Mouse (Mus musculus): Measurements from ENCODE around the gene Spc24. TPM values are rescaled to one million over a fixed set of nuclear protein-coding genes. Genes with fewer than 3 reads are reported as not detected.

Spc24 gene
- polyA plus RNA-seq (2015; fragmentation: Nextera tagmentation; extraction: Ambion mirVana), result 110 and 119 TPM in 2 replicates

- peak within 1 kb of the TSS; percentile 62 for H3K4me2 ChIP-seq
- under 1% methylated on average over 48 of the region's 54 CpGs for WGBS
- H3K36me3 ChIP-seq, result peaks cover 16% of the 10 kb centered on the region; the same call in 1 of the 2 replicates
- H3K27ac ChIP-seq, result peak within 1 kb of the TSS; percentile 23
- H3K4me1 ChIP-seq, result peaks cover 15% of the 10 kb centered on the region; the same call in 1 of the 2 replicates
- H3K27me3 ChIP-seq (replicated peaks), result no peaks in the 10 kb centered on the region
- peak within 1 kb of the TSS; percentile 95 for H3K4me3 ChIP-seq (replicated peaks)
- H3K9ac ChIP-seq, result peak within 1 kb of the TSS; percentile 73
- peak; percentile 95 for ATAC-seq (ENCODE audit: insufficient read depth, low FRiP score, low read depth)
- H3K9me3 ChIP-seq, result no peaks in the 10 kb centered on the region
Observed at GRCm38 (mm10) chr9:21760155-21761088, at the start of gene Spc24. Gene Spc24, minus strand, starts transcription at chr9:21760303.

GRCm38 (mm10) chr9:21808561-21808960, 48.5 kb upstream of the Spc24 start:
- H3K4me2 ChIP-seq, result no peak overlapping the region
- peaks cover 9% of the 10 kb centered on the region; the same call in 1 of the 2 replicates for H3K36me3 ChIP-seq
- no peak overlapping the region for H3K4me3 ChIP-seq (replicated peaks)
- peaks cover 9% of the 10 kb centered on the region; the same call in 1 of the 2 replicates for H3K4me1 ChIP-seq
- H3K27me3 ChIP-seq (replicated peaks), result no peaks in the 10 kb centered on the region
- WGBS, result 60% methylated on average over 3 of the region's 3 CpGs
- ATAC-seq (ENCODE audit: insufficient read depth, low FRiP score, low read depth), result no peak
- H3K9ac ChIP-seq, result no peak overlapping the region
- no peaks in the 10 kb centered on the region for H3K9me3 ChIP-seq
- H3K27ac ChIP-seq, result no peak overlapping the region

GRCm38 (mm10) chr9:21806976-21807375, 46.9 kb upstream of the Spc24 start:
- H3K27me3 ChIP-seq (replicated peaks), result no peaks in the 10 kb centered on the region
- no peak overlapping the region for H3K9ac ChIP-seq
- H3K4me3 ChIP-seq (replicated peaks), result no peak overlapping the region
- H3K4me2 ChIP-seq, result no peak overlapping the region
- peaks cover 3% of the 10 kb centered on the region; the same call in 1 of the 2 replicates for H3K36me3 ChIP-seq
- H3K4me1 ChIP-seq, result peaks cover 9% of the 10 kb centered on the region; the same call in 1 of the 2 replicates
- no peaks in the 10 kb centered on the region for H3K9me3 ChIP-seq
- H3K27ac ChIP-seq, result no peak overlapping the region
- 75% methylated on average over 11 of the region's 11 CpGs for WGBS
- no peak for ATAC-seq (ENCODE audit: insufficient read depth, low FRiP score, low read depth)

- no peak overlapping the region for H3K9ac ChIP-seq
- no peaks in the 10 kb centered on the region for H3K9me3 ChIP-seq
- no peak overlapping the region for H3K27ac ChIP-seq
- H3K4me1 ChIP-seq, result peaks cover 9% of the 10 kb centered on the region; the same call in 1 of the 2 replicates
- no peak overlapping the region for H3K4me3 ChIP-seq (replicated peaks)
- H3K4me2 ChIP-seq, result no peak overlapping the region
- no peaks in the 10 kb centered on the region for H3K27me3 ChIP-seq (replicated peaks)
- H3K36me3 ChIP-seq, result peaks cover 4% of the 10 kb centered on the region; the same call in 1 of the 2 replicates
- no peak; the same call in 1 of the 2 replicates for ATAC-seq (ENCODE audit: insufficient read depth, low FRiP score, low read depth)
- 49% methylated on average over 3 of the region's 3 CpGs for WGBS
Observed at GRCm38 (mm10) chr9:21806363-21806762, 46.3 kb upstream of the Spc24 start.

- H3K9me3 ChIP-seq, result no peaks in the 10 kb centered on the region
- H3K27me3 ChIP-seq (replicated peaks), result no peaks in the 10 kb centered on the region
- peak overlapping the region; percentile 24; the same call in 1 of the 2 replicates for H3K4me2 ChIP-seq
- H3K27ac ChIP-seq, result peak overlapping the region; percentile 76
- H3K9ac ChIP-seq, result no peak overlapping the region
- H3K4me1 ChIP-seq, result peaks cover 9% of the 10 kb centered on the region; the same call in 1 of the 2 replicates
- no peak overlapping the region; the same call in 1 of the 2 replicates for H3K4me3 ChIP-seq (replicated peaks)
- ATAC-seq (ENCODE audit: insufficient read depth, low FRiP score, low read depth), result peak; percentile 83
- peaks cover 9% of the 10 kb centered on the region; the same call in 1 of the 2 replicates for H3K36me3 ChIP-seq
- 29% methylated on average over 13 of the region's 13 CpGs for WGBS
Observed at GRCm38 (mm10) chr9:21803986-21804644, 44.0 kb upstream of the Spc24 start.

GRCm38 (mm10) chr9:21801591-21801990, 41.5 kb upstream of the Spc24 start:
- Histone ChIP-seq H3K9me3 (no peaks in the 10 kb centered on the region), H3K36me3 (peaks cover 9% of the 10 kb centered on the region; the same call in 1 of the 2 replicates), H3K27ac (no peak overlapping the region), H3K9ac (no peak overlapping the region), H3K4me3 (replicated peaks) (no peak overlapping the region), H3K4me2 (no peak overlapping the region), H3K4me1 (peaks cover 27% of the 10 kb centered on the region), H3K27me3 (replicated peaks) (no peaks in the 10 kb centered on the region)
- no peak for ATAC-seq (ENCODE audit: insufficient read depth, low FRiP score, low read depth)
- 86% methylated on average over 7 of the region's 7 CpGs for WGBS

GRCm38 (mm10) chr9:21801121-21801520, 41.0 kb upstream of the Spc24 start:
- Histone ChIP-seq H3K4me2 (no peak overlapping the region), H3K4me1 (peaks cover 31% of the 10 kb centered on the region), H3K9me3 (no peaks in the 10 kb centered on the region), H3K27me3 (replicated peaks) (no peaks in the 10 kb centered on the region), H3K4me3 (replicated peaks) (no peak overlapping the region), H3K27ac (no peak overlapping the region), H3K36me3 (peaks cover 9% of the 10 kb centered on the region; the same call in 1 of the 2 replicates), H3K9ac (no peak overlapping the region)
- no peak for ATAC-seq (ENCODE audit: insufficient read depth, low FRiP score, low read depth)
- 87% methylated on average over 7 of the region's 7 CpGs for WGBS

GRCm38 (mm10) chr9:21799010-21799350, 38.9 kb upstream of the Spc24 start:
- no peak for ATAC-seq (ENCODE audit: insufficient read depth, low FRiP score, low read depth)
- Histone ChIP-seq H3K9ac (no peak overlapping the region), H3K27ac (peak overlapping the region; percentile 96), H3K4me2 (peak overlapping the region; percentile 74), H3K9me3 (no peaks in the 10 kb centered on the region), H3K4me3 (replicated peaks) (peak overlapping the region; percentile 87), H3K27me3 (replicated peaks) (no peaks in the 10 kb centered on the region), H3K36me3 (peaks cover 24% of the 10 kb centered on the region), H3K4me1 (peaks cover 32% of the 10 kb centered on the region)
- 31% methylated on average over 3 of the region's 3 CpGs for WGBS

- peak within 1 kb of the TSS; percentile 74 for H3K4me2 ChIP-seq
- under 1% methylated on average over 52 of the region's 52 CpGs for WGBS
- peak; percentile 73 for ATAC-seq (ENCODE audit: insufficient read depth, low FRiP score, low read depth)
- H3K27me3 ChIP-seq (replicated peaks), result no peaks in the 10 kb centered on the region
- peaks cover 29% of the 10 kb centered on the region for H3K36me3 ChIP-seq
- peaks cover 29% of the 10 kb centered on the region for H3K4me1 ChIP-seq
- no peaks in the 10 kb centered on the region for H3K9me3 ChIP-seq
- H3K9ac ChIP-seq, result peak within 1 kb of the TSS; percentile 88
- H3K27ac ChIP-seq, result peak within 1 kb of the TSS; percentile 96
- peak within 1 kb of the TSS; percentile 87 for H3K4me3 ChIP-seq (replicated peaks)
Observed at GRCm38 (mm10) chr9:21798345-21799009, 38.4 kb upstream of the Spc24 start, which contains the start of gene Kank2. Gene Kank2, minus strand, starts transcription at chr9:21798744.

GRCm38 (mm10) chr9:21797921-21798344, 37.8 kb upstream of the Spc24 start:
- H3K27ac ChIP-seq, result peak overlapping the region; percentile 96
- H3K9me3 ChIP-seq, result no peaks in the 10 kb centered on the region
- WGBS, result under 1% methylated on average over 26 of the region's 26 CpGs
- H3K4me1 ChIP-seq, result peaks cover 35% of the 10 kb centered on the region
- peak overlapping the region; percentile 87 for H3K4me3 ChIP-seq (replicated peaks)
- H3K9ac ChIP-seq, result peak overlapping the region; percentile 88
- no peaks in the 10 kb centered on the region for H3K27me3 ChIP-seq (replicated peaks)
- peak; percentile 67 for ATAC-seq (ENCODE audit: insufficient read depth, low FRiP score, low read depth)
- peaks cover 34% of the 10 kb centered on the region for H3K36me3 ChIP-seq
- peak overlapping the region; percentile 74 for H3K4me2 ChIP-seq

GRCm38 (mm10) chr9:21796919-21797318, 36.8 kb upstream of the Spc24 start:
- Histone ChIP-seq H3K4me2 (peak overlapping the region; percentile 74), H3K9ac (0 out of 2 replicates have a peak overlapping the region, but pooled peaks have one; percentile 8), H3K9me3 (no peaks in the 10 kb centered on the region), H3K4me3 (replicated peaks) (peak overlapping the region; percentile 87), H3K36me3 (peaks cover 39% of the 10 kb centered on the region), H3K4me1 (peaks cover 45% of the 10 kb centered on the region), H3K27me3 (replicated peaks) (no peaks in the 10 kb centered on the region), H3K27ac (peak overlapping the region; percentile 96)
- ATAC-seq (ENCODE audit: insufficient read depth, low FRiP score, low read depth), result no peak
- 59% methylated on average over 3 of the region's 3 CpGs for WGBS

All from stomach, embryonic 15.5 days (tissue).